Mouse (Mus musculus): ENCODE measurements around the gene Dbp. TPM values are rescaled to one million over a fixed set of nuclear protein-coding genes. Genes with fewer than 3 reads are reported as not detected.
A peak's percentile ranks its signal among the peaks of the same experiment; 100 is the strongest.
"Not testable (repeated sequence)": the region's sequence is repeated elsewhere in the genome, so short reads cannot be mapped to it uniquely, and the experiment has no call there.

Dbp gene
- 3.3 and 3.8 TPM in 2 replicates for polyA plus RNA-seq (2015; fragmentation: Nextera tagmentation; extraction: Ambion mirVana)

- WGBS, result 0% methylated on average over 36 of the region's 36 CpGs
- Histone ChIP-seq H3K27me3 (replicated peaks) (no peaks in the 10 kb centered on the region), H3K9me3 (no peaks in the 10 kb centered on the region), H3K4me3 (peak within 1 kb of the TSS; percentile 52), H3K9ac (peak within 1 kb of the TSS; percentile 68), H3K4me2 (peak within 1 kb of the TSS; percentile 91), H3K36me3 (replicated peaks) (no peaks in the 10 kb centered on the region), H3K4me1 (peaks cover 82% of the 10 kb centered on the region), H3K27ac (peak within 1 kb of the TSS; percentile 89)
- peak; percentile 84 for ATAC-seq (replicated peaks)
These were observed at the start of gene Dbp for GRCm38 (mm10) chr7:45704730-45705442. Gene Dbp, plus strand, starts transcription at chr7:45705088.

- no peak for ATAC-seq (replicated peaks)
- H3K9me3 ChIP-seq, result no peaks in the 10 kb centered on the region
- no peaks in the 10 kb centered on the region for H3K36me3 ChIP-seq (replicated peaks)
- 87% methylated on average over 11 of the region's 11 CpGs for WGBS
- no peaks in the 10 kb centered on the region for H3K27me3 ChIP-seq (replicated peaks)
- no peak overlapping the region for H3K9ac ChIP-seq
- H3K27ac ChIP-seq, result no peak overlapping the region
- no peaks in the 10 kb centered on the region for H3K4me1 ChIP-seq
- H3K4me3 ChIP-seq, result no peak overlapping the region
- H3K4me2 ChIP-seq, result no peak overlapping the region
These were observed 44.0 kb upstream of the Dbp start for GRCm38 (mm10) chr7:45660746-45661478.

- H3K4me1 ChIP-seq; ATAC-seq (replicated peaks); H3K27ac ChIP-seq; H3K27me3 ChIP-seq (replicated peaks); H3K9me3 ChIP-seq; H3K4me2 ChIP-seq; H3K36me3 ChIP-seq (replicated peaks); H3K9ac ChIP-seq; H3K4me3 ChIP-seq: not testable (repeated sequence)
- 91% methylated on average over 6 of the region's 6 CpGs for WGBS
These were observed 43.2 kb upstream of the Dbp start for GRCm38 (mm10) chr7:45661702-45662101.

DNA sequence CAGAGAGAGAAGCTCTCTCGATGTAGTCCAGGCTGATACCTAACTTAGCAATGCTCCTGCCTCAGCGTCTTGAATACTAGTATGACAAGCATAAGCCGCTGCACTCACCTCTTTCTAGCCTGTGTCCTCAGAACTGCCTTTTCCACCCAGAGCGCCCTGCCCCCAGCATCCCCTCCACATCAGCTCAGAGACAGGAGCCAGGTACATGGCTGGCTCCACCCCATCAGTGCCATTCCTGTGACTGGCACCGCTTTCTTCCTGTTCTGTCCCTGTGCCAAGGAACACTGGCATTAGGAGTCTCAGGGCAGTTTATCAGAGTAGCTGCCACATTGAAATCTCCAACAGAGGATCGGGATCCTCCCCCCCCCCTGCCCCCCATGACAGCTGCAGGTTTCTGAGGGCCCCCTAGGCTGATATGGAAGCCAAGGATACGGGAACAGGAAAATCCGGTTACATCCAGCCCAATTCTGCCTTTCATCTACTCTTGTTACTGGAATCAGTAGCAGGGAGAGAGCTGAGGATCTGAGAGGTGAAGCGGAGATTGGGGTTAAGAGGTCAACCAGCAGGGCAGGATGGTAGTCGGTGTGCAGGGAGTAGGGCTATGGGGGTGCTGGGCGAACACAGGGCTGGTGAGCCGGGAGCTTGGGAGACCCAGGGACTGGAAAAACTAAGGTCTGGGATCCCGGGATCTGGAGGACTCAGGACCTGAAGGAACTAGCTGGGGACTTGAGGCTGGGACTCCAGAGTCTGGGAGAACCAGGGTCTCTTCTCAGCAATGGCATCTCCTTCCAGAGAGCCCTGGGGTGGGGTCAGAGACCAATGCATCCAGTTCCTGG lies 39.4 kb upstream of the Dbp start:
- H3K9me3 ChIP-seq, result no peaks in the 10 kb centered on the region
- H3K36me3 ChIP-seq (replicated peaks), result no peaks in the 10 kb centered on the region
- H3K27ac ChIP-seq, result no peak overlapping the region
- H3K4me2 ChIP-seq, result no peak overlapping the region
- no peak overlapping the region for H3K4me3 ChIP-seq
- H3K27me3 ChIP-seq (replicated peaks), result no peaks in the 10 kb centered on the region
- H3K9ac ChIP-seq, result no peak overlapping the region
- WGBS, result 60% methylated on average over 13 of the region's 13 CpGs
- no peak for ATAC-seq (replicated peaks)
- H3K4me1 ChIP-seq, result no peaks in the 10 kb centered on the region

GRCm38 (mm10) chr7:45666161-45666560 lies 38.7 kb upstream of the Dbp start, which contains the start of gene Fut2:
Gene Fut2, minus strand, starts transcription at chr7:45666394.
- Histone ChIP-seq H3K4me2 (no peak within 1 kb of the TSS), H3K27ac (no peak within 1 kb of the TSS), H3K4me1 (no peaks in the 10 kb centered on the region), H3K4me3 (no peak within 1 kb of the TSS), H3K9me3 (no peaks in the 10 kb centered on the region), H3K36me3 (replicated peaks) (no peaks in the 10 kb centered on the region), H3K9ac (no peak within 1 kb of the TSS), H3K27me3 (replicated peaks) (no peaks in the 10 kb centered on the region)
- no peak for ATAC-seq (replicated peaks)
- WGBS, result 90% methylated on average over 7 of the region's 7 CpGs

- Histone ChIP-seq H3K27me3 (replicated peaks) (no peaks in the 10 kb centered on the region), H3K4me2 (no peak overlapping the region), H3K9ac (no peak overlapping the region), H3K27ac (no peak overlapping the region), H3K9me3 (no peaks in the 10 kb centered on the region), H3K36me3 (replicated peaks) (no peaks in the 10 kb centered on the region), H3K4me3 (no peak overlapping the region), H3K4me1 (no peaks in the 10 kb centered on the region)
- ATAC-seq (replicated peaks), result no peak
- 67% methylated on average over 14 of the region's 14 CpGs for WGBS
These were observed 37.1 kb upstream of the Dbp start for GRCm38 (mm10) chr7:45667761-45668160.

- ATAC-seq (replicated peaks), result no peak
- no peaks in the 10 kb centered on the region for H3K36me3 ChIP-seq (replicated peaks)
- no peak overlapping the region for H3K9ac ChIP-seq
- H3K4me1 ChIP-seq, result no peaks in the 10 kb centered on the region
- H3K9me3 ChIP-seq, result no peaks in the 10 kb centered on the region
- no peak overlapping the region for H3K27ac ChIP-seq
- H3K4me3 ChIP-seq, result no peak overlapping the region
- no peaks in the 10 kb centered on the region for H3K27me3 ChIP-seq (replicated peaks)
- 97% methylated on average over 9 of the region's 9 CpGs for WGBS
- no peak overlapping the region for H3K4me2 ChIP-seq
These were observed 36.0 kb upstream of the Dbp start for GRCm38 (mm10) chr7:45668921-45669320.

DNA sequence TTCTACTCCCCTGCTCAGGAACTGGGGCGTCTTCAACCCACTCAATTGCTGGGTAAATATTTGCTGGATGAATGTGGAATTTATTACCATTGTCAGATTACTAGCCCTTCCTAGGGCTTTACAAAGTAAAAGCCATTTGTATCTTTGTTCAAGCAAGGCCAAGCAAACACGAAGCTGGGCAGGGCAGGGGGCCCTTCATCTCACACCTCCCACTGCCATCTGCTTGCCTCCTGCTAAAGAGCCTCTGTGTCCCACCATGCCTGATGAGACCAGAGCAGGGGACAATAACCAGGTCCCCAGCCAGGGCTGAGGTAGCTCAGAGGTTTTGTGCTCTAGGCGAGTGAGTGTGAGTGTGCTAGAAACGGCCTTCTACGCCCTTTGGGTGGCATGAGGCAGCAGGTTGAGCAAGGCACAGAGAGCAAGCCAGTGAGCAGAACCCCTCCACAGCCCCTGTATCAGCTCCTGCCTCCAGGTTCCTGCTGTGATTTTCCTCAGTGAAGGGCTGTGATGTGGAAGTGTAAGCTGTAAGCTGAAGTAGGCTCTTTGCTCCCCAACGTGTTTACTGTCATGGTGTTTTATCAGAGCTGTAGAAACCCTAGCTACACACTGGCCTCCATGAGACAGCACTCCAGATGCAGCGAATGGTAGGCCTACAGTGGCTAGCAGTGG lies 27.1 kb upstream of the Dbp start:
- Histone ChIP-seq H3K4me3 (no peak overlapping the region), H3K27ac (no peak overlapping the region), H3K4me1 (peaks cover 3% of the 10 kb centered on the region; the same call in 1 of the 2 replicates), H3K27me3 (replicated peaks) (no peaks in the 10 kb centered on the region), H3K4me2 (no peak overlapping the region), H3K9me3 (no peaks in the 10 kb centered on the region), H3K36me3 (replicated peaks) (no peaks in the 10 kb centered on the region), H3K9ac (no peak overlapping the region)
- 75% methylated on average over 7 of the region's 7 CpGs for WGBS
- ATAC-seq (replicated peaks), result no peak

DNA sequence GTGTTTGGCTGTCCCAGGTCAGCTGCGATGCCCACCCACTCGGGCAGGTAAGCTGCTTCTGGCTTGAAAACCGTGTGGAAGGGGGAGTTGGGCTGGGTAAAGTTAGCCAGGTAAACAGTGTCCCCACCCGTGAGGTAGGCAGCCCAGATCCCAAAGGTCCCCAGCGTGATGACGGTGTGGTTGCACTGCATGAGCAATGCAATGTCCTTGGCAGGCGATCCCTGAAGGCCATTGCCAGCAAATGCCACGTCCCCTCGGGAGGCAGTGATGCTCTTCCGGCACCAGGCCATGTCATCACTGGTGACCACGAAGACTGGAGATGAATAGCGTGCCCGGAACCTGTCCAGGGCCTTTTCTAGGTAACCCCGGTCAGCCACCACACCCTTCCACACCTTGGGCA lies 26.4 kb upstream of the Dbp start:
- no peak for ATAC-seq (replicated peaks)
- no peaks in the 10 kb centered on the region for H3K9me3 ChIP-seq
- no peaks in the 10 kb centered on the region for H3K36me3 ChIP-seq (replicated peaks)
- H3K27ac ChIP-seq, result no peak overlapping the region
- 93% methylated on average over 14 of the region's 14 CpGs for WGBS
- H3K4me3 ChIP-seq, result no peak overlapping the region
- H3K4me2 ChIP-seq, result no peak overlapping the region
- H3K9ac ChIP-seq, result no peak overlapping the region
- peaks cover 5% of the 10 kb centered on the region; the same call in 1 of the 2 replicates for H3K4me1 ChIP-seq
- H3K27me3 ChIP-seq (replicated peaks), result no peaks in the 10 kb centered on the region

GRCm38 (mm10) chr7:45679966-45680621 lies 24.8 kb upstream of the Dbp start:
- H3K36me3 ChIP-seq (replicated peaks), result no peaks in the 10 kb centered on the region
- no peak overlapping the region for H3K27ac ChIP-seq
- no peak for ATAC-seq (replicated peaks)
- no peaks in the 10 kb centered on the region for H3K9me3 ChIP-seq
- peaks cover 5% of the 10 kb centered on the region; the same call in 1 of the 2 replicates for H3K4me1 ChIP-seq
- H3K4me3 ChIP-seq, result no peak overlapping the region
- no peak overlapping the region for H3K4me2 ChIP-seq
- no peaks in the 10 kb centered on the region for H3K27me3 ChIP-seq (replicated peaks)
- H3K9ac ChIP-seq, result no peak overlapping the region
- 50% methylated on average over 14 of the region's 14 CpGs for whole genome bisulfite sequencing

- Histone ChIP-seq H3K27me3 (replicated peaks) (no peaks in the 10 kb centered on the region), H3K4me1 (peaks cover 5% of the 10 kb centered on the region; the same call in 1 of the 2 replicates), H3K9ac (no peak overlapping the region), H3K36me3 (replicated peaks) (no peaks in the 10 kb centered on the region), H3K4me2 (no peak overlapping the region), H3K9me3 (no peaks in the 10 kb centered on the region), H3K4me3 (no peak overlapping the region), H3K27ac (no peak overlapping the region)
- 87% methylated on average over 8 of the region's 8 CpGs for WGBS
- ATAC-seq (replicated peaks), result no peak
These were observed 23.7 kb upstream of the Dbp start for GRCm38 (mm10) chr7:45681046-45681736.

Data from midbrain, embryonic 15.5 days (tissue).